Mouse (Mus musculus) liver, postnatal 0 days (tissue): ENCODE results near the gene Phactr4. TPM values are rescaled to one million over a fixed set of nuclear protein-coding genes. Genes with fewer than 3 reads are reported as not detected.

Experiments
- ATAC-seq: fragments of 200-750 bp; cut with Nextera tagmentation; 2 replicates; pipeline ENCODE4 v1.8.0; 2017; ENCODE audit warnings: mild to moderate bottlenecking, moderate library complexity
- DNase-seq: peaks from one replicate; pipeline ENCODE4 v3.0.0-alpha.2; 2016
- H3K27ac ChIP-seq: fragments of 300-500 bp; sonication (generic); 2 replicates; pipeline ENCODE4 v1.5.1; 2014; ENCODE audit warnings: antibody characterized with exemption, moderate library complexity, mild to moderate bottlenecking, low read depth
- H3K27me3 ChIP-seq: fragments of 300-500 bp; sonication (generic); 2 replicates; pipeline ENCODE4 v1.6.1; 2014; ENCODE audit warnings: low read length, control low read depth, mixed read lengths; ENCODE audit not compliant: insufficient read depth
- H3K36me3 ChIP-seq: fragments of 300-500 bp; sonication (generic); replicated peaks from 2 replicates; pipeline ENCODE4 v1.6.1; 2014; ENCODE audit warnings: mild to moderate bottlenecking, control low read depth, low read length, moderate library complexity, mixed read lengths; ENCODE audit not compliant: insufficient read depth
- H3K4me1 ChIP-seq: fragments of 300-500 bp; sonication (generic); 2 replicates; pipeline ENCODE4 v1.6.1; 2014; ENCODE audit warnings: antibody characterized with exemption, mild to moderate bottlenecking, control low read depth; ENCODE audit not compliant: insufficient read depth
- H3K4me2 ChIP-seq: fragments of 300-500 bp; sonication (generic); 2 replicates; pipeline ENCODE4 v1.6.1; 2014; ENCODE audit warnings: low read depth, mild to moderate bottlenecking, low read length, moderate library complexity, mixed read lengths
- H3K4me3 ChIP-seq: fragments of 300-500 bp; sonication (generic); 2 replicates; pipeline ENCODE4 v1.5.1; 2014; ENCODE audit warnings: low read depth, low read length
- H3K9ac ChIP-seq: fragments of 300-500 bp; sonication (generic); replicated peaks from 2 replicates; pipeline ENCODE4 v1.6.1; 2014; ENCODE audit warnings: mild to moderate bottlenecking, moderate library complexity
- H3K9me3 ChIP-seq: fragments of 300-500 bp; sonication (generic); 2 replicates; pipeline ENCODE4 v1.6.1; 2016; ENCODE audit warnings: mild to moderate bottlenecking, control low read depth, low read length, mixed read lengths
- CTCF ChIP-seq: sonication (generic); IDR thresholded peaks from 2 replicates; pipeline ENCODE4 v1.5.1; 2016; ENCODE audit warnings: antibody characterized with exemption, low read depth
- EP300 ChIP-seq: IDR thresholded peaks from 2 replicates; pipeline ENCODE4 v1.6.1; 2016; ENCODE audit warnings: antibody characterized with exemption, low read depth, mild to moderate bottlenecking
- WGBS: fragments of 180-500 bp; shearing (Covaris S2); extraction: QIAGEN DNeasy Blood & Tissue Kit; methylation state at CpG from one replicate; pipeline ENCODE4 v1.1.7; 2014; ENCODE audit not compliant: insufficient replicate concordance; 5-methylcytosine and 5-hydroxymethylcytosine counted together
- microRNA-seq: library from miRNA; unstranded; fragments of <30 nt; microRNA quantifications from one replicate; pipeline ENCODE4, GENCODE M21; 2016
- polyA plus RNA-seq: library from polyadenylated mRNA; unstranded; fragments of >200 nt; fragmentation: Nextera tagmentation; extraction: Ambion mirVana; gene quantifications from 2 replicates; pipeline ENCODE4 v1.2.1, GENCODE M21; 2015

The Phactr4 gene
- polyA plus RNA-seq, 1 experiment from 2014 or later, result 7.7 TPM

- H3K4me2 ChIP-seq, result peak overlapping the region; percentile 80
- WGBS, result under 1% methylated on average over 15 of the region's 15 CpGs
- peaks cover 12% of the 10 kb centered on the region for H3K4me1 ChIP-seq
- TF ChIP-seq CTCF (no peak), EP300 (no peak)
- DNase-seq (peak; percentile 41), ATAC-seq (0 out of 2 replicates have a peak, but pooled peaks have one; percentile 17)
- H3K4me3 ChIP-seq, result peak overlapping the region; percentile 79
- peak overlapping the region; percentile 71 for H3K27ac ChIP-seq
- H3K9me3 ChIP-seq, result no peaks in the 10 kb centered on the region
- H3K36me3 ChIP-seq, result peaks cover 30% of the 10 kb centered on the region
- peak overlapping the region; percentile 81 for H3K9ac ChIP-seq
- H3K27me3 ChIP-seq, result no peaks in the 10 kb centered on the region
Measured at GRCm38 (mm10) chr4:132309140-132309848, 113.0 kb downstream of the Phactr4 start.

- peak; percentile 90 for ATAC-seq
- Histone ChIP-seq H3K9ac (peak overlapping the region; percentile 81), H3K27me3 (no peaks in the 10 kb centered on the region), H3K36me3 (peaks cover 27% of the 10 kb centered on the region), H3K9me3 (no peaks in the 10 kb centered on the region), H3K4me3 (peak overlapping the region; percentile 79), H3K4me1 (peaks cover 12% of the 10 kb centered on the region), H3K4me2 (peak overlapping the region; percentile 80), H3K27ac (peak overlapping the region; percentile 71)
- no peak; the same call in 1 of the 2 replicates for TF ChIP-seq EP300
- 0 out of 2 replicates have a peak, but pooled peaks have one; percentile 13 for TF ChIP-seq CTCF
- DNase-seq, result peak; percentile 87
- under 1% methylated on average over 41 of the region's 41 CpGs for WGBS
Measured at GRCm38 (mm10) chr4:132308437-132309139, 113.7 kb downstream of the Phactr4 start.

GRCm38 (mm10) chr4:132306004-132306403 lies 116.3 kb downstream of the Phactr4 start:
- no peaks in the 10 kb centered on the region for H3K9me3 ChIP-seq
- ATAC-seq (no peak), DNase-seq (no peak)
- H3K27ac ChIP-seq, result peak overlapping the region; percentile 19; the same call in 1 of the 2 replicates
- peaks cover 16% of the 10 kb centered on the region for H3K4me1 ChIP-seq
- WGBS, result 42% methylated on average over 6 of the region's 6 CpGs
- no peak overlapping the region for H3K9ac ChIP-seq
- H3K36me3 ChIP-seq, result peaks cover 13% of the 10 kb centered on the region
- no peaks in the 10 kb centered on the region for H3K27me3 ChIP-seq
- TF ChIP-seq CTCF (no peak), EP300 (no peak)
- no peak overlapping the region for H3K4me3 ChIP-seq
- no peak overlapping the region for H3K4me2 ChIP-seq

Small RNAs within 50 kb of the gene (microRNA-seq; reads per million reads assigned to microRNA genes)
- not detected for gene Gm25707

Other genes with a start within 250 kb of the Phactr4 start
- 26.9 and 27.6 TPM in 2 replicates for gene Ythdf2, start 210.2 kb downstream of the Phactr4 start, polyA plus RNA-seq
- gene Gmeb1, start 160.9 kb downstream of the Phactr4 start, polyA plus RNA-seq, result 6.9 and 8.9 TPM in 2 replicates
- gene Taf12, start 148.1 kb downstream of the Phactr4 start, polyA plus RNA-seq, result 27.8 and 28.2 TPM in 2 replicates
- gene Rab42, start 119.1 kb downstream of the Phactr4 start, polyA plus RNA-seq, result 0.30 and 0.73 TPM in 2 replicates
- 30.4 and 33.8 TPM in 2 replicates for gene Trnau1ap, start 93.0 kb downstream of the Phactr4 start, polyA plus RNA-seq
- 21.3 and 25.6 TPM in 2 replicates for gene Rcc1, start 68.9 kb downstream of the Phactr4 start, polyA plus RNA-seq
- gene Med18, start 41.4 kb upstream of the Phactr4 start, polyA plus RNA-seq, result 8.0 and 10.1 TPM in 2 replicates
- 7.3 and 8.7 TPM in 2 replicates for gene Sesn2, start 88.0 kb upstream of the Phactr4 start, polyA plus RNA-seq
- gene Atpif1, start 111.2 kb upstream of the Phactr4 start, polyA plus RNA-seq, result 935 and 945 TPM in 2 replicates
- 70.7 and 71.5 TPM in 2 replicates for gene Dnajc8, start 113.1 kb upstream of the Phactr4 start, polyA plus RNA-seq
- gene Ptafr, start 141.6 kb upstream of the Phactr4 start, polyA plus RNA-seq, result 1.0 and 1.3 TPM in 2 replicates
- 6.0 and 6.3 TPM in 2 replicates for gene Eya3, start 216.5 kb upstream of the Phactr4 start, polyA plus RNA-seq